Mouse (Mus musculus) monocyte, adult 5-6 weeks (primary cell): Measurements from ENCODE around the gene Aph1c. TPM values are rescaled to one million over a fixed set of nuclear protein-coding genes. Genes with fewer than 3 reads are reported as not detected.
"Not testable (repeated sequence)": the region's sequence is repeated elsewhere in the genome, so short reads cannot be mapped to it uniquely, and the experiment has no call there.

ENCODE experiments used
- ATAC-seq: fragments of 153-309, 156-312 bp; replicated peaks from 2 replicates; pipeline ENCODE4 v1.8.0; 2017; ENCODE audit warnings: mild to moderate bottlenecking; ENCODE audit not compliant: low TSS enrichment, insufficient number of reproducible peaks, severe bottlenecking, poor library complexity, low FRiP score
- total RNA-seq: library from RNA; stranded (forward); fragments of 200-1000, 200-491, 200-594 nt; gene quantifications from 3 replicates; pipeline ENCODE4 v1.2.3, GENCODE M21; 2017

The Aph1c gene
- total RNA-seq, 1 experiment from 2014 or later, result 3.2 TPM

GRCm38 (mm10) chr9:66850966-66851365 is 16.4 kb upstream of the Aph1c start:
- ATAC-seq, result no peak

GRCm38 (mm10) chr9:66846822-66847221 is 12.3 kb upstream of the Aph1c start:
- ATAC-seq, result no peak

- ATAC-seq, result no peak
Observed at GRCm38 (mm10) chr9:66835097-66835480, 563 bp upstream of the Aph1c start.

- ATAC-seq, result no peak
Observed at GRCm38 (mm10) chr9:66833851-66834250, 675 bp downstream of the Aph1c start.

GRCm38 (mm10) chr9:66832366-66832908 is 2.1 kb downstream of the Aph1c start:
- no peak; the same call in 1 of the 2 replicates for ATAC-seq

- ATAC-seq, result 0 out of 2 replicates have a peak, but pooled peaks have one; percentile 48
Observed at GRCm38 (mm10) chr9:66825990-66826389, 8.5 kb downstream of the Aph1c start.

- not testable (repeated sequence) for ATAC-seq
Observed at GRCm38 (mm10) chr9:66822255-66822654, 12.3 kb downstream of the Aph1c start.

GRCm38 (mm10) chr9:66820996-66821395 is 13.5 kb downstream of the Aph1c start:
- ATAC-seq, result no peak

GRCm38 (mm10) chr9:66813392-66813791 is 21.1 kb downstream of the Aph1c start:
- no peak for ATAC-seq

GRCm38 (mm10) chr9:66805951-66806350 is 28.6 kb downstream of the Aph1c start:
- not testable (repeated sequence) for ATAC-seq

GRCm38 (mm10) chr9:66801947-66802346 is 32.6 kb downstream of the Aph1c start:
- ATAC-seq, result no peak

GRCm38 (mm10) chr9:66796739-66797138 is 37.8 kb downstream of the Aph1c start, which contains the start of gene Gm10647:
Gm10647 (plus strand) TSS chr9:66797039.
- ATAC-seq, result no peak

GRCm38 (mm10) chr9:66795464-66796324 is 38.8 kb downstream of the Aph1c start, which contains the start of gene Aph1b:
Aph1b (minus strand) TSS chr9:66795490.
- peak; percentile 95 for ATAC-seq

GRCm38 (mm10) chr9:66794629-66795463 is 39.7 kb downstream of the Aph1c start:
- ATAC-seq, result no peak

GRCm38 (mm10) chr9:66787821-66788220 is 46.7 kb downstream of the Aph1c start:
- ATAC-seq, result no peak

- not testable (repeated sequence) for ATAC-seq
Observed at GRCm38 (mm10) chr9:66784552-66784951, 50.0 kb downstream of the Aph1c start.

GRCm38 (mm10) chr9:66770701-66771100 is 63.8 kb downstream of the Aph1c start:
- ATAC-seq, result no peak

GRCm38 (mm10) chr9:66769275-66769674 is 65.3 kb downstream of the Aph1c start:
- no peak for ATAC-seq

- no peak for ATAC-seq
Observed at GRCm38 (mm10) chr9:66768721-66769120, 65.8 kb downstream of the Aph1c start.
